Mouse (Mus musculus): ENCODE measurements at regions not wholly inside any gene's neighbourhood (a gene's known extent, or its start where the extent isn't known, plus 50 kb on each side); places are given as distances from the start of the nearest gene placed in this dataset.

- H3K79me2 ChIP-seq (replicated peaks; ENCODE audit: control insufficient read depth, extremely low read depth, insufficient read depth, poor library complexity, severe bottlenecking) = no peaks in the 10 kb centered on the region
- no peaks in the 10 kb centered on the region for H3K36me3 ChIP-seq (replicated peaks in 1 of 2; ENCODE audit: control insufficient read depth in 1 of 2, insufficient read depth in 1 of 2, low read length in 1 of 2)
- H3K4me1 ChIP-seq (ENCODE audit: control insufficient read depth in 1 of 2, insufficient read depth in 2 of 2) = no peaks in the 10 kb centered on the region
- H3K4me3 ChIP-seq (replicated peaks in 1 of 3; ENCODE audit: low read depth in 2 of 3, low read length in 2 of 3, poor library complexity in 1 of 3) = no peak overlapping the region
- no peaks in the 10 kb centered on the region for H3K9me3 ChIP-seq (replicated peaks; ENCODE audit: low read length)
- dilution Hi-C loops (cut with MboI; ENCODE audit: extremely low pct_ligation_motif_present, extremely low pct_unique_long_range_greater_than_20kb, low sequenced_read_pairs) = no loop called here
- DNase-seq (ENCODE audit: extremely low read depth) = peak; percentile 11
- H3K9ac ChIP-seq (ENCODE audit: insufficient read depth, low read depth) = no peak overlapping the region
- TF ChIP-seq JUND (conservative IDR thresholded peaks at IDR 0.05; ENCODE audit: low read depth, low read length) (no peak), SMC3 (IDR thresholded peaks at IDR 0.05; ENCODE audit: low read depth, low read length) (peak; percentile 55), MYC (IDR thresholded peaks at IDR 0.05; ENCODE audit: low read depth, low read length) (no peak), MAX (IDR thresholded peaks at IDR 0.05; ENCODE audit: low read length) (no peak), NELFE (IDR thresholded peaks at IDR 0.05; ENCODE audit: low read depth, low read length) (no peak), IRF4 (IDR thresholded peaks at IDR 0.05; ENCODE audit: low read depth, low read length) (no peak), USF1 (IDR thresholded peaks at IDR 0.05; ENCODE audit: low read depth, low read length) (no peak), USF2 (conservative IDR thresholded peaks at IDR 0.05; ENCODE audit: low read depth, low read length) (no peak), CHD2 (IDR thresholded peaks at IDR 0.05; ENCODE audit: low read length) (no peak), MAFK (IDR thresholded peaks at IDR 0.05; ENCODE audit: insufficient replicate concordance, low read length) (no peak), TCF12 (IDR thresholded peaks at IDR 0.05; ENCODE audit: low read depth, low read length) (no peak), CHD1 (IDR thresholded peaks at IDR 0.05; ENCODE audit: low read depth, low read length) (no peak), CTCF (conservative IDR thresholded peaks at IDR 0.05 in 1 of 2, IDR thresholded peaks at IDR 0.05 in 1 of 2; ENCODE audit: low read depth in 2 of 2, low read length in 2 of 2) (peak in 1 of 2 experiments; percentile 57; a peak in 2 of 4 replicates), HCFC1 (IDR thresholded peaks at IDR 0.05; ENCODE audit: low read depth, low read length) (no peak), ZNF384 (IDR thresholded peaks at IDR 0.05; ENCODE audit: low read depth, low read length) (no peak), ETS1 (conservative IDR thresholded peaks at IDR 0.05; ENCODE audit: low read depth, low read length) (no peak), POLR2A (IDR thresholded peaks at IDR 0.05; ENCODE audit: low read depth, low read length) (no peak), RCOR1 (conservative IDR thresholded peaks at IDR 0.05; ENCODE audit: low read depth, low read length) (no peak), UBTF (IDR thresholded peaks at IDR 0.05; ENCODE audit: low read depth, low read length) (no peak), MXI1 (IDR thresholded peaks at IDR 0.05; ENCODE audit: low read depth, low read length) (no peak), SIN3A (IDR thresholded peaks at IDR 0.05; ENCODE audit: low read length) (no peak), MAZ (IDR thresholded peaks at IDR 0.05; ENCODE audit: low read depth, low read length) (no peak), ZMIZ1 (IDR thresholded peaks at IDR 0.05; ENCODE audit: low read depth, low read length) (no peak), JUN (IDR thresholded peaks at IDR 0.05; ENCODE audit: insufficient read depth, low read depth, low read length) (no peak), RAD21 (IDR thresholded peaks at IDR 0.05; ENCODE audit: low read depth, low read length) (peak; percentile 76), EP300 (IDR thresholded peaks at IDR 0.05; ENCODE audit: low read length) (no peak), ZC3H11A (IDR thresholded peaks at IDR 0.05; ENCODE audit: low read depth, low read length) (peak; percentile 20; the same call in 1 of the 2 replicates), NRF1 (IDR thresholded peaks at IDR 0.05; ENCODE audit: low read depth, low read length) (no peak)
- H3K4me2 ChIP-seq (ENCODE audit: insufficient read depth, low read depth, poor library complexity, severe bottlenecking) = no peak overlapping the region
- H3K27ac ChIP-seq (ENCODE audit: insufficient read depth, low read depth) = no peak overlapping the region
- in situ Hi-C loops (cut with MboI; ENCODE audit: low pct_ligation_motif_present, low pct_unique_long_range_greater_than_20kb, low sequenced_read_pairs) = no loop called here
- H3K27me3 ChIP-seq (replicated peaks) = no peaks in the 10 kb centered on the region
These were observed 432.9 kb upstream of the Klhl4 start for GRCm38 (mm10) chrX:114041281-114041680.
